Mouse (Mus musculus): Measurements from ENCODE around the gene Htr6.

GRCm38 (mm10) chr4:139042611-139043010, 32.8 kb downstream of the Htr6 start:
- TF ChIP-seq CTCF (IDR thresholded peaks at IDR 0.05; ENCODE audit: control insufficient read depth, insufficient read depth, insufficient replicate concordance, low read depth, low read length), result no peak
- TF ChIP-seq POLR2A (IDR thresholded peaks at IDR 0.05; ENCODE audit: control insufficient read depth, low read depth, low read length), result no peak

Data from testis, adult 2 months (tissue).